ENCODE assay signal across 8 mouse cellular contexts in the genomic region with DNA sequence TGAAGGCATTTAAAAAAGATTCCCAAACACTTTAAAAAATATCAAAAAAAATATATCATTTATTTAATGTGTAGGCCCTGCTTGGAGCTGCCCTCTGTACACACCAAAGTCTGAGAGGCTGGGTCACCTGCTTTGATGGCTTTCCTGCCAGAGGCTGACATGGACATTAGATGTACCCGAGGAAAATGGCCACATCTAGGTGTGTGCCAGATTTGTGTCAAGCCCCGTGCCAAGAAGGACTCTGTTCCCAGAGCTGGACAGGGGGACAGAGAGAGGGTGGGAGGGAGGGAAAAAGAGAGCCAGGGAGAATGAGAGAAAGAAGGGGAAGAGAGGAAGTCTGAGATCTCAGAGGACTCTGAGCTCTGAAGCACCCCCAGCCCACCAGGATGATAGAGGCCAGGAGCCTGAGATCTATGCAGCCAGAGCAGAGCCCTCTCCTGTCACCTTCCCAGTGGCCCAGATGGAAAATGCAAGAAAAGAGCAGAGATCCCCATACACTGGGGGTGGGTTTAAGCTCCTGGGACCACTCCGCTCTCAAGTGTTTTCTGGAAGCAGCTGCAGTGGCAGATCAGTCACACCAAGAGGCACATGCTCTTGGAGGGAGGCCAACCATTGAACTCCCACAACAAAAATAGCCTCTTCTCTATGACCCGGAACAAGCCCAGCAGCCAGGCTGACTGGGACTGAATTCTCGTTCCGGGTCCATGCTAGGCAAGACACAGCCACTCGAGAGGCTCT. TPM values are rescaled to one million over a fixed set of nuclear protein-coding genes. Genes with fewer than 3 reads are reported as not detected.
A peak's percentile ranks its signal among the peaks of the same experiment; 100 is the strongest.
DNase-seq lines count a peak whose midpoint lies in the region; ATAC-seq lines count a peak whose summit lies in the region.

No protein-coding gene starts in this region.

- WGBS in hindbrain, embryonic 14.5 days = 44% methylated on average over 7 of the region's 7 CpGs
- WGBS in midbrain, embryonic 14.5 days = 50% methylated on average over 7 of the region's 7 CpGs

- H3K4me1 ChIP-seq in hindbrain, embryonic 14.5 days (replicated peaks; ENCODE audit: control insufficient read depth, insufficient read depth, low read length) = peaks cover 12% of the 10 kb centered on the region
- no peaks in the 10 kb centered on the region for H3K4me1 ChIP-seq in midbrain, embryonic 14.5 days (ENCODE audit: control insufficient read depth, insufficient read depth, low read length)

- peak; percentile 39 for DNase-seq in 3T3-L1 (ENCODE audit: low read depth, low spot score)
- peak; percentile 48 for DNase-seq in adrenal gland, postnatal 25 days
- peak; percentile 51 to 52 for DNase-seq in frontal cortex, postnatal 10 days (ENCODE audit: low spot score in 2 of 2)
- DNase-seq in hindbrain, embryonic 14.5 days (ENCODE audit: low spot score) = peak; percentile 72
- DNase-seq in layer of hippocampus, adult 9-11 months = peak; percentile 88
- DNase-seq in midbrain, embryonic 14.5 days = peak; percentile 77
- DNase-seq in spleen, postnatal 14 days (ENCODE audit: low spot score in 2 of 2) = no peak
- DNase-seq in T-cell, adult 2 months (ENCODE audit: low spot score) = no peak

- H3K27ac ChIP-seq in hindbrain, embryonic 14.5 days = peak overlapping the region; percentile 77
- H3K27ac ChIP-seq in midbrain, embryonic 14.5 days (replicated peaks; ENCODE audit: low read depth, low read length) = peak overlapping the region; percentile 63

- peaks cover 38% of the 10 kb centered on the region for H3K36me3 ChIP-seq in hindbrain, embryonic 14.5 days (replicated peaks; ENCODE audit: control insufficient read depth, insufficient read depth)
- peaks cover 37% of the 10 kb centered on the region for H3K36me3 ChIP-seq in midbrain, embryonic 14.5 days (ENCODE audit: control insufficient read depth, insufficient read depth, low read length)

- peak overlapping the region; percentile 3; the same call in 1 of the 2 replicates for H3K9ac ChIP-seq in hindbrain, embryonic 14.5 days
- no peak overlapping the region for H3K9ac ChIP-seq in midbrain, embryonic 14.5 days (replicated peaks; ENCODE audit: low read length)

- H3K27me3 ChIP-seq in hindbrain, embryonic 14.5 days (ENCODE audit: control insufficient read depth, insufficient read depth, low read length) = no peaks in the 10 kb centered on the region
- no peaks in the 10 kb centered on the region for H3K27me3 ChIP-seq in midbrain, embryonic 14.5 days (ENCODE audit: control insufficient read depth, insufficient read depth, low read length)

- H3K4me3 ChIP-seq in hindbrain, embryonic 14.5 days (replicated peaks; ENCODE audit: low read length) = no peak overlapping the region
- no peak overlapping the region for H3K4me3 ChIP-seq in midbrain, embryonic 14.5 days (replicated peaks; ENCODE audit: low read depth, low read length)

- ATAC-seq in hindbrain, embryonic 14.5 days (ENCODE audit: low FRiP score) = peak; percentile 71
- ATAC-seq in midbrain, embryonic 14.5 days (ENCODE audit: low FRiP score, low TSS enrichment) = peak; percentile 55; the same call in 1 of the 2 replicates

- no peaks in the 10 kb centered on the region for H3K9me3 ChIP-seq in hindbrain, embryonic 14.5 days (ENCODE audit: control insufficient read depth, low read length)
- H3K9me3 ChIP-seq in midbrain, embryonic 14.5 days (ENCODE audit: control insufficient read depth, low read length) = no peaks in the 10 kb centered on the region

- no peak overlapping the region; the same call in 1 of the 2 replicates for H3K4me2 ChIP-seq in hindbrain, embryonic 14.5 days (replicated peaks)
- no peak overlapping the region for H3K4me2 ChIP-seq in midbrain, embryonic 14.5 days (ENCODE audit: low read length)

RNA-seq across cellular contexts. Expression of a gene that starts 19.7 kb away (rescaled TPM):
- 2.7 TPM in 2 replicates for total RNA-seq in adrenal gland, postnatal 25 days (2021)
- not detected in 2 replicates for polyA plus RNA-seq in hindbrain, embryonic 14.5 days (2014; fragmentation: Nextera tagmentation; extraction: Ambion mirVana)
- 0.11 TPM in 1 of 2 replicates, not detected in the other for polyA plus RNA-seq in midbrain, embryonic 14.5 days (2014; fragmentation: Nextera tagmentation; extraction: Ambion mirVana)

RNA-seq across cellular contexts. Expression of a gene that starts 21.4 kb away (rescaled TPM):
- total RNA-seq in adrenal gland, postnatal 25 days (2021) = 54.7 and 61.0 TPM in 2 replicates
- 3.9 and 4.4 TPM in 2 replicates for polyA plus RNA-seq in hindbrain, embryonic 14.5 days (2014; fragmentation: Nextera tagmentation; extraction: Ambion mirVana)
- polyA plus RNA-seq in midbrain, embryonic 14.5 days (2014; fragmentation: Nextera tagmentation; extraction: Ambion mirVana) = 5.1 and 8.4 TPM in 2 replicates

RNA-seq across cellular contexts. Expression of a gene that starts 24.9 kb away (rescaled TPM):
- 0.64 and 2.0 TPM in 2 replicates for total RNA-seq in adrenal gland, postnatal 25 days (2021)
- polyA plus RNA-seq in hindbrain, embryonic 14.5 days (2014; fragmentation: Nextera tagmentation; extraction: Ambion mirVana) = 0.17 TPM in 1 of 2 replicates, not detected in the other
- polyA plus RNA-seq in midbrain, embryonic 14.5 days (2014; fragmentation: Nextera tagmentation; extraction: Ambion mirVana) = 0.08 and 0.16 TPM in 2 replicates

RNA-seq across cellular contexts. Expression of a gene that starts 37.4 kb away (rescaled TPM):
- 9.5 and 12.7 TPM in 2 replicates for total RNA-seq in adrenal gland, postnatal 25 days (2021)
- 41.3 and 43.6 TPM in 2 replicates for polyA plus RNA-seq in hindbrain, embryonic 14.5 days (2014; fragmentation: Nextera tagmentation; extraction: Ambion mirVana)
- polyA plus RNA-seq in midbrain, embryonic 14.5 days (2014; fragmentation: Nextera tagmentation; extraction: Ambion mirVana) = 32.6 and 34.2 TPM in 2 replicates

RNA-seq across cellular contexts. Expression of a gene that starts 42.1 kb away (rescaled TPM):
- 18.5 TPM in 1 of 2 replicates, not detected in the other for total RNA-seq in adrenal gland, postnatal 25 days (2021)
- 0.29 TPM in 1 of 2 replicates, not detected in the other for polyA plus RNA-seq in hindbrain, embryonic 14.5 days (2014; fragmentation: Nextera tagmentation; extraction: Ambion mirVana)
- not detected in 2 replicates for polyA plus RNA-seq in midbrain, embryonic 14.5 days (2014; fragmentation: Nextera tagmentation; extraction: Ambion mirVana)

Comparison
In these comparisons a context has a peak if more than half of its experiments do, and no peak if none do; other contexts are left out.
1. DNase-seq: peak in 3T3-L1 (single experiment), adrenal gland, postnatal 25 days (single experiment), frontal cortex, postnatal 10 days (2 of 2), hindbrain, embryonic 14.5 days (single experiment), layer of hippocampus, adult 9-11 months (single experiment) and midbrain, embryonic 14.5 days (single experiment); none in spleen, postnatal 14 days (0 of 2) and T-cell, adult 2 months (single experiment).